Comparison of ENCODE assay signal across 13 mouse cellular contexts in genomic region chr17:9680741-9681140, GRCm38 (mm10). TPM values are rescaled to one million over a fixed set of nuclear protein-coding genes. Genes with fewer than 3 reads are reported as not detected.
DNase-seq lines count a peak whose midpoint lies in the region; ATAC-seq and TF ChIP-seq lines count a peak whose summit lies in the region.
"Had no signal": no experiment of that assay in that cellular context is flagged by ENCODE, and none has a peak within 500 bp of the region (broad histone marks: within the 10 kb centered on the region; RNA-seq: fewer than 3 reads in every experiment).

No protein-coding gene starts in this region.

- no peak for ATAC-seq in neural tube, embryonic 13.5 days (ENCODE audit: low read depth)
- no peak for ATAC-seq in hindbrain, embryonic 12.5 days (ENCODE audit: low FRiP score)
- ATAC-seq in intestine, embryonic 15.5 days: no peak

- no peak for DNase-seq in neural tube, embryonic 10.5 days (ENCODE audit: extremely low spot score, low spot score)
- peak; percentile 46 to 60 for DNase-seq in layer of hippocampus, postnatal 14 days (ENCODE audit: low spot score in 2 of 2)
- DNase-seq in right cerebral cortex, postnatal 25 days: peak; percentile 15
- DNase-seq in thymus, adult 2 months: no peak
- DNase-seq: kidney, adult 2 months; lung, adult 2 months had no signal

- no peaks in the 10 kb centered on the region for H3K27me3 ChIP-seq in neural tube, embryonic 13.5 days
- no peaks in the 10 kb centered on the region for H3K27me3 ChIP-seq in hindbrain, embryonic 12.5 days
- H3K27me3 ChIP-seq in intestine, embryonic 15.5 days (replicated peaks): no peaks in the 10 kb centered on the region
- no peaks in the 10 kb centered on the region for H3K27me3 ChIP-seq in thymus, adult 2 months (ENCODE audit: control insufficient read depth, insufficient read depth, low read length)
- H3K27me3 ChIP-seq: megakaryocyte, embryonic 14.5 days had no signal

- H3K36me3 ChIP-seq in neural tube, embryonic 13.5 days: no peaks in the 10 kb centered on the region
- H3K36me3 ChIP-seq in hindbrain, embryonic 12.5 days: no peaks in the 10 kb centered on the region
- no peaks in the 10 kb centered on the region for H3K36me3 ChIP-seq in intestine, embryonic 15.5 days
- no peaks in the 10 kb centered on the region for H3K36me3 ChIP-seq in thymus, adult 2 months (ENCODE audit: control insufficient read depth, insufficient read depth, low read length)

- H3K4me1 ChIP-seq in neural tube, embryonic 13.5 days (replicated peaks): peaks cover 15% of the 10 kb centered on the region
- H3K4me1 ChIP-seq in hindbrain, embryonic 12.5 days: peaks cover 8% of the 10 kb centered on the region
- no peaks in the 10 kb centered on the region for H3K4me1 ChIP-seq in intestine, embryonic 15.5 days (replicated peaks)
- H3K4me1 ChIP-seq in thymus, adult 2 months (replicated peaks; ENCODE audit: control insufficient read depth, insufficient read depth, low read length): no peaks in the 10 kb centered on the region
- H3K4me1 ChIP-seq: megakaryocyte, embryonic 14.5 days had no signal

- no peak for TF ChIP-seq CTCF in thymus, adult 2 months (IDR thresholded peaks at IDR 0.05; ENCODE audit: borderline replicate concordance, control insufficient read depth, extremely low read depth, insufficient read depth, low read length, poor library complexity)

- H3K9me3 ChIP-seq in neural tube, embryonic 13.5 days: no peaks in the 10 kb centered on the region
- no peaks in the 10 kb centered on the region for H3K9me3 ChIP-seq in hindbrain, embryonic 12.5 days (replicated peaks)
- no peaks in the 10 kb centered on the region for H3K9me3 ChIP-seq in intestine, embryonic 15.5 days

- no peak overlapping the region for H3K4me3 ChIP-seq in neural tube, embryonic 13.5 days
- H3K4me3 ChIP-seq in hindbrain, embryonic 12.5 days: no peak overlapping the region
- no peak overlapping the region for H3K4me3 ChIP-seq in intestine, embryonic 15.5 days (replicated peaks)
- no peak overlapping the region for H3K4me3 ChIP-seq in thymus, adult 2 months (ENCODE audit: control insufficient read depth, insufficient read depth, low read length)
- H3K4me3 ChIP-seq: megakaryocyte, embryonic 14.5 days had no signal

- peak overlapping the region; percentile 54; the same call in 1 of the 2 replicates for H3K27ac ChIP-seq in neural tube, embryonic 13.5 days (replicated peaks)
- peak overlapping the region; percentile 60 for H3K27ac ChIP-seq in hindbrain, embryonic 12.5 days
- no peak overlapping the region for H3K27ac ChIP-seq in intestine, embryonic 15.5 days
- H3K27ac ChIP-seq in thymus, adult 2 months (ENCODE audit: control insufficient read depth, insufficient read depth, low read length): no peak overlapping the region

- no peak overlapping the region for H3K9ac ChIP-seq in neural tube, embryonic 13.5 days
- no peak overlapping the region for H3K9ac ChIP-seq in hindbrain, embryonic 12.5 days
- H3K9ac ChIP-seq in intestine, embryonic 15.5 days: no peak overlapping the region

- TF ChIP-seq POLR2A in thymus, adult 2 months (IDR thresholded peaks at IDR 0.05; ENCODE audit: control insufficient read depth, extremely low read depth, insufficient read depth, low read length, poor library complexity): no peak

- WGBS in neural tube, embryonic 13.5 days: 34% methylated on average over 8 of the region's 8 CpGs
- 45% methylated on average over 8 of the region's 8 CpGs for WGBS in hindbrain, embryonic 12.5 days
- WGBS in intestine, embryonic 15.5 days: 70% methylated on average over 8 of the region's 8 CpGs
- WGBS in thymus, adult 2 months: 89% methylated on average over 8 of the region's 8 CpGs

- H3K4me2 ChIP-seq in neural tube, embryonic 13.5 days: no peak overlapping the region
- H3K4me2 ChIP-seq in hindbrain, embryonic 12.5 days (replicated peaks): no peak overlapping the region
- H3K4me2 ChIP-seq in intestine, embryonic 15.5 days (replicated peaks): no peak overlapping the region

RNA-seq across cellular contexts. Expression of gene Pabpc6, which starts 11.2 kb away (rescaled TPM):
- polyA plus RNA-seq in neural tube, embryonic 13.5 days (2015; fragmentation: Nextera tagmentation; extraction: Ambion mirVana): not detected in 2 replicates
- polyA plus RNA-seq in hindbrain, embryonic 12.5 days (2016; fragmentation: Nextera tagmentation; extraction: Ambion mirVana): not detected in 2 replicates
- total RNA-seq in layer of hippocampus, postnatal 14 days (2021): not detected
- polyA plus RNA-seq in intestine, embryonic 15.5 days (2015; fragmentation: Nextera tagmentation; extraction: Ambion mirVana): not detected in 2 replicates
- 0.05 TPM in 1 of 2 replicates, not detected in the other for polyA plus RNA-seq in thymus, adult 2 months (2012; rRNA removed)
- total RNA-seq: left cerebral cortex, postnatal 14 days had no signal
- polyA plus RNA-seq: heart, embryonic 14.5 days; lung, adult 2 months; stomach, embryonic 16.5 days had no signal

Comparison
In these comparisons a context has a peak if more than half of its experiments do, and no peak if none do; other contexts are left out.
1. H3K27ac ChIP-seq: peak in neural tube, embryonic 13.5 days (single experiment) and hindbrain, embryonic 12.5 days (single experiment); none in intestine, embryonic 15.5 days (single experiment) and thymus, adult 2 months (single experiment).
2. DNase-seq: peak in layer of hippocampus, postnatal 14 days (2 of 2) and right cerebral cortex, postnatal 25 days (single experiment); none in neural tube, embryonic 10.5 days (single experiment) and thymus, adult 2 months (single experiment).